Mouse (Mus musculus) monocyte, adult 5-6 weeks (primary cell): ENCODE data around the gene Zcchc8. TPM values are rescaled to one million over a fixed set of nuclear protein-coding genes. Genes with fewer than 3 reads are reported as not detected.

Experiments used
- ATAC-seq: fragments of 153-309, 156-312 bp; replicated peaks from 2 replicates; pipeline ENCODE4 v1.8.0; 2017; ENCODE audit warnings: mild to moderate bottlenecking; ENCODE audit not compliant: low TSS enrichment, insufficient number of reproducible peaks, severe bottlenecking, poor library complexity, low FRiP score
- total RNA-seq: library from RNA; stranded (forward); fragments of 200-1000, 200-491, 200-594 nt; gene quantifications from 3 replicates; pipeline ENCODE4 v1.2.3, GENCODE M21; 2017

Zcchc8 gene
- total RNA-seq, 1 experiment from 2014 or later, result 187 TPM

GRCm38 (mm10) chr5:123654937-123655336 is 66.0 kb downstream of the Zcchc8 start:
- no peak for ATAC-seq

- ATAC-seq, result no peak
These were observed 67.6 kb downstream of the Zcchc8 start for GRCm38 (mm10) chr5:123653287-123653801.

- no peak for ATAC-seq
These were observed 70.1 kb downstream of the Zcchc8 start for GRCm38 (mm10) chr5:123650825-123651224.

Other genes with a start within 250 kb of the Zcchc8 start
- 0.95 TPM in 1 of 3 replicates, not detected in the others for gene Lrrc43, start 231.8 kb downstream of the Zcchc8 start, total RNA-seq
- not detected in 3 replicates for gene Il31, start 231.6 kb downstream of the Zcchc8 start, total RNA-seq
- gene B3gnt4, start 210.6 kb downstream of the Zcchc8 start, total RNA-seq, result 0.53 TPM in 1 of 3 replicates, not detected in the others
- 50.6 to 65.7 TPM (median 53.4 TPM) in 3 replicates for gene Diablo, start 196.9 kb downstream of the Zcchc8 start, total RNA-seq
- gene Gm49027, start 195.6 kb downstream of the Zcchc8 start, total RNA-seq, result 5.7 TPM in 1 of 3 replicates, not detected in the others
- gene Vps33a, start 148.1 kb downstream of the Zcchc8 start, total RNA-seq, result 21.2 to 31.5 TPM (median 21.2 TPM) in 3 replicates
- 187 to 211 TPM (median 206 TPM) in 3 replicates for gene Clip1, start 36.5 kb downstream of the Zcchc8 start, total RNA-seq
- 452 to 482 TPM (median 480 TPM) in 3 replicates for gene Rsrc2, start 28.3 kb upstream of the Zcchc8 start, total RNA-seq
- gene Kntc1, start 28.6 kb upstream of the Zcchc8 start, total RNA-seq, result 1.2 TPM in 1 of 3 replicates, not detected in the others
- gene Hcar2, start 144.4 kb upstream of the Zcchc8 start, total RNA-seq, result 9.9 to 15.4 TPM (median 9.9 TPM) in 3 replicates
- gene Hcar1, start 158.9 kb upstream of the Zcchc8 start, total RNA-seq, result not detected in 3 replicates
- gene Denr, start 186.1 kb upstream of the Zcchc8 start, total RNA-seq, result 29.5 to 40.2 TPM (median 34.4 TPM) in 3 replicates
- gene Gm43518, start 206.3 kb upstream of the Zcchc8 start, total RNA-seq, result not detected in 3 replicates
- 0.97 to 2.9 TPM (median 1.2 TPM) in 3 replicates for gene Ccdc62, start 209.6 kb upstream of the Zcchc8 start, total RNA-seq